Mouse (Mus musculus) olfactory bulb, adult 2 months (tissue): ENCODE results near the gene Rpl12. TPM values are rescaled to one million over a fixed set of nuclear protein-coding genes. Genes with fewer than 3 reads are reported as not detected.
A peak's percentile ranks its signal among the peaks of the same experiment; 100 is the strongest.

Experiments used
- H3K27ac ChIP-seq: fragments of 200-500 bp; 2 replicates; pipeline ENCODE4 v1.5.1; 2012; ENCODE audit warnings: low read depth, low read length; ENCODE audit not compliant: insufficient read depth
- H3K4me1 ChIP-seq: fragments of 200-500 bp; 2 replicates; pipeline ENCODE4 v1.6.1; 2012; ENCODE audit warnings: low read length; ENCODE audit not compliant: control insufficient read depth, insufficient read depth
- H3K4me3 ChIP-seq: fragments of 200-500 bp; 2 replicates; pipeline ENCODE4 v1.5.1; 2012; ENCODE audit warnings: mild to moderate bottlenecking, low read depth, low read length, moderate library complexity; ENCODE audit not compliant: insufficient read depth
- CTCF ChIP-seq: fragments of 200-500 bp; IDR thresholded peaks from 2 replicates; pipeline ENCODE4 v1.5.1; 2012; ENCODE audit warnings: low read depth, mild to moderate bottlenecking, low read length, moderate library complexity; ENCODE audit not compliant: insufficient read depth
- POLR2A ChIP-seq: fragments of 200-500 bp; IDR thresholded peaks from 2 replicates; pipeline ENCODE4 v1.6.1; 2012; ENCODE audit warnings: mild to moderate bottlenecking, low read depth, low read length, moderate library complexity; ENCODE audit not compliant: insufficient read depth
- WGBS: fragments of 180-500 bp; shearing (Covaris S2); methylation state at CpG from one replicate; pipeline ENCODE4 v1.1.7; 2018; 5-methylcytosine and 5-hydroxymethylcytosine counted together
- polyA plus RNA-seq: library from polyadenylated mRNA; stranded (reverse); fragments of >200 nt; gene quantifications from 2 replicates; pipeline ENCODE4 v1.2.4, GENCODE M21; 2012; ENCODE audit warnings: low replicate concordance; ENCODE audit not compliant: missing spikeins, insufficient read depth, insufficient read length

The Rpl12 gene
- polyA plus RNA-seq, 1 experiment: not detected

DNA sequence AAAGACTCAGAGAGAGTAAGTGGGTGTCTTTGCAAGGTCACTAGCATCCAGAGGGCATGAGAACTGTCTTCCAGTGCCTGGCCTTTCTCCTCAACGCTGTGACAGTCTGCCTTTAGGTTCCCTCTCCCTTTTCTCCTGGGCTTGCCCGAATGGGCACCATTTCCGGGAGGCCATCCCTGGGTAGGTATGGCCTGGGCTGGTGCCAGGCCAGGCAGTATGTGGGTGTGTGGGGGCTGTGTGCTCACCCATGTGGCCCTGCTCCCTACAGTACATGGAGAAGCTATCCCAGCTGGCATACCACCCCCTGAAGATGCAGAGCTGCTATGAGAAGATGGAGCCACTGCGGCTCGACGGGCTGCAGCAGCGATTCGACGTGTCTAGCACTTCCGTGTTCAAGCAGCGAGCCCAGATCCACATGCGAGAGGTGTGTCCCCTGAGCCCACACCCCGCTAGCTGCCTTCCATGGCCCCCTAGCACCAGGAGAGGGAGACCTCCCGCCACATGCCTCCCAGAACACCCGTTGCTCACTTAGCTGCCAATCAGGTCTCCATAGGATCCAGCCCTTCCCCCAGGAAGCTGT, 39.5 kb upstream of the Rpl12 start:
- TF ChIP-seq POLR2A: no peak
- TF ChIP-seq CTCF: no peak
- WGBS: 85% methylated on average over 15 of the region's 15 CpGs
- Histone ChIP-seq H3K4me1 (peaks cover 29% of the 10 kb centered on the region), H3K4me3 (no peak overlapping the region), H3K27ac (no peak overlapping the region)

DNA sequence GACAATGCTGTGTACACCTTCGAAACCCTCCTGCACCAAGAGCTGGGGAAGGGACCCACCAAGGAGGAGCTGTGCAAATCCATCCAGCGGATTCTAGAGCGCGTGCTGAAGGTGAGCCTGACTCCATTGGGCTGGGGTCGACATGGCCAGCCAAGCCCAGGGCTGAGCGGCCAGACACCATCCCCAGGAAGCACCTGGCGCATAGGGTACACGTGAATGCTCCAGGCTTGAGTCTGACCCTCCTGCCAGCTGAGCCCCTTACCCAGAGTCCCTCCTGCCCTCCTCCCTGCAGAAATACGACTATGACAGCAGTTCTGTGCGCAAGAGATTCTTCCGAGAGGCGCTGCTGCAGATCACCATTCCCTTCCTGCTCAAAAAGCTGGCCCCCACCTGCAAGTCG, 38.8 kb upstream of the Rpl12 start:
- TF ChIP-seq CTCF (no peak), POLR2A (no peak)
- Histone ChIP-seq H3K4me1 (peaks cover 27% of the 10 kb centered on the region), H3K27ac (no peak overlapping the region), H3K4me3 (no peak overlapping the region)
- 91% methylated on average over 13 of the region's 13 CpGs for WGBS

DNA sequence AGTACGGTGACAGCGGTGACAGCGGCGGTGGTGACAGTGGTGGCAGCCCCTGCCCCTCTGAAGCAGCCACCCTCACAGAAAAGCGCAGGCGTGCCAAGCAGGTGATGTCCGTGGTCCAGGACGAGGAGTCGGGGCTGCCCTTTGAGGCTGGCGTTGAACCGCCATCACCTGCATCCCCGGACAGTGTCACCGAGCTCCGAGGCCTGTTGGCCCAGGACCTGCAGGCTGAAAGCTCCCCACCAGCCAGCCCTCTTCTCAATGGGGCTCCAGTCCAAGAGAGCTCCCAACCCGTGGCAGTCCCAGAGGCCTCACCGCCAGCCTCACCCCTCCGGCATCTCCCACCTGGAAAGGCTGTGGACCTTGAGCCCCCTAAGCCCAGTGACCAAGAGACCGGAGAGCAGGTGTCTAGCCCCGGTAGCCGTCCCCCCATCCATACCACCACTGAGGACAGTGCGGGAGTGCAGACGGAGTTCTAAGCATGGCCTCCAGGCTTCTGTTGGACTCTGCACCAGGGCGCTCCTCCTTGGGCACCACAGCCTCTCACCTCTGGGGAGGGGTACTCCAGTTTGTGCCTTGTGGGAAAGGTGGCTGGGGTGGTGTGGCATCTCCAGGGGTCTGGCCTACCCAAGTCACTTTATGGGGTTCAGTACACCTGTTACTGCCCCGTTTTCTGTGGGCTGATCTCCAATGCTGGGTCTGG, 37.7 kb upstream of the Rpl12 start:
- 91% methylated on average over 24 of the region's 24 CpGs for WGBS
- H3K4me3 ChIP-seq: no peak overlapping the region
- H3K4me1 ChIP-seq: peaks cover 31% of the 10 kb centered on the region
- TF ChIP-seq CTCF: no peak
- no peak for TF ChIP-seq POLR2A
- H3K27ac ChIP-seq: no peak overlapping the region

DNA sequence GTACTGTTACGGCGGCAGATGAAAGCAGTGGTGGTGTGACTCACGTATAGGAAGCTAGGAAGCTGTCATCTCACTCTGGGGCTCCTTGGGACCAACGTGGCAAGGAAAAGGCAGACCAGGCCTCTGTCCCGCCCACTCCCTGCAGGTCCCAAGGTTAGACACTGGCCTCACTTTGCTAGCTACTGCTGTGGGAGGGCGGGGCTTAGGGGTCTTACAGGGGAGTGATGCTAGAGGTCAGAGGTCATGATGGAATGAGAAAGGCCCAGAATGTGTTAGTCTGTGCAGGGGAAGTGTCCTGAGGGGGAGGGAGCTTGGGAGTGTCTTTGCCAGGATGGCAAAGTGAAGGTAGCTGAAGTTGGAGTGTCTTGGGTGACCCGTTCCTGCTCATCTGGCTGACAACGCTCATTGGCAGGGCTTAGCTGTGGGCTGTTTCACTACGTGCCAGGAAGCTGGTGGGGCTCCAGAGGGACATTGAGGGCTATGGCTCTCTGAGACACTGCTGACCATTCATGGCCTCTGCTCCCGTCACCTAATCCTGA, 37.0 kb upstream of the Rpl12 start:
- Histone ChIP-seq H3K4me3 (no peak overlapping the region), H3K4me1 (peaks cover 34% of the 10 kb centered on the region), H3K27ac (no peak overlapping the region)
- TF ChIP-seq POLR2A (no peak), CTCF (no peak)
- WGBS: 61% methylated on average over 10 of the region's 10 CpGs

DNA sequence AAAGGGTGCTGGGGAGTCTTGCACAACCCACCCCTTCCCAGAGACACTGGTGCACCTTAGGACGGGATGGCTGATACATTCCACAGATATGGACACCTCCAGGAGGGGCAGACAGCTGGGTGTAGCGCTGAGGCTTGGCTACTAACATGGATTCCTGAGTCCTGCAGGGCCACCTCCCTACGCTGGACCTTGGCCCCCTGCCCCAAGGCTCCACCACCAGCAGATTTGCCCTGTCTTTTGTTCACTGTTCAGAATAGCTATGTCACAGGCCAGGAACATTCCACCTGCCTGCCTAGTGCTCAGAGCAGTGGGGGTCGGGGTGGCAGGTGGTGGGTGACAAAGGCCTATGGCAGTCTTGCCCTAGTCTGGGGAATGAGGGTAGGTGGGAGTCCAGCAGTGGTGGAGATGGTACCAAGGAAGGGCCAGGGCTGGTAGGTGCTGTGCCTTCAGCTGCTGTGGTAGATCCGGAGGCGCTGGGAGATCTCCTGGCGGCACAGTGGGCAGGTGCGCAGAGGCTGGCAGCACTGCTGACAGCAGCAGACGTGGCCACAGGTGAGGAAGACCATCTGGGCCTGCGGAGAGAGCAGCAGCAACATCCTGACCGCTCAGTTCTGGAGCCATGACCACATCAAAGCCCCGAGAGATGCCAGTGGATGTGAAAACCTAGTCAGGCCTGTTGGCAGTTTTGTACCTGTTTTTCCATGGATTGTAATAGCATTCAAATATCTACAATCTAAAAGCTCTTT, 34.9 kb upstream of the Rpl12 start:
- Histone ChIP-seq H3K4me3 (no peak overlapping the region), H3K27ac (no peak overlapping the region), H3K4me1 (peaks cover 44% of the 10 kb centered on the region)
- TF ChIP-seq CTCF: no peak
- no peak for TF ChIP-seq POLR2A
- 88% methylated on average over 12 of the region's 12 CpGs for WGBS

DNA sequence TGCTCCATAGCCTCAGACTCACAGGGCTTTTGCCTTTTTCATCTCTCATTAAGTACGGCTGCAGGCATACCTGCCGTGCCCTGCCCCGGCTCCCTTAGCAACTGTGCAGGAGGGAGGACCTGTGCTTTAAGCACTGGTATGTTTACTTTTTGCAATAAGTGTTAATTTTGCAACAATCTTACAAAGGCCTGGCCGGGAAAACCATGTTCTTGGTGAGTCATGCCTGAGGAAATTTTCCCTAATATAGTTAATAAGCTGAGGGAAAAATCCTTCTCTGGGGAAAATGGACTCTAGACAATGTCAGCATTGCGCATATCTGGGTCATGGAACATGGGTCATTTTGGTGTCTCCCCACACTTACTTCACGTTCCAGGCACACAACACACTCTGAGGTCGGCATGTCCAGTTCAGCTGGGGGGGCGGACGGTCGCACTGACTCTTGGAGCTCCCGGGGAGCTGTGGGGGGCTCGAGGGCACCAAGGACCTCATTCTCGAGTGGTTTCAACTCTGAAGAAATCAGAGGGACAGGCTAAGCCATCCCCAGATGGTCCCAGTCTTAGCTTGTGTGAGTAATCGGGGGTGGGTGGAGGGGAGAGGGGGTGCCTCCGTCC, 33.6 kb upstream of the Rpl12 start:
- H3K27ac ChIP-seq: peak overlapping the region; percentile 53; the same call in 1 of the 2 replicates

DNA sequence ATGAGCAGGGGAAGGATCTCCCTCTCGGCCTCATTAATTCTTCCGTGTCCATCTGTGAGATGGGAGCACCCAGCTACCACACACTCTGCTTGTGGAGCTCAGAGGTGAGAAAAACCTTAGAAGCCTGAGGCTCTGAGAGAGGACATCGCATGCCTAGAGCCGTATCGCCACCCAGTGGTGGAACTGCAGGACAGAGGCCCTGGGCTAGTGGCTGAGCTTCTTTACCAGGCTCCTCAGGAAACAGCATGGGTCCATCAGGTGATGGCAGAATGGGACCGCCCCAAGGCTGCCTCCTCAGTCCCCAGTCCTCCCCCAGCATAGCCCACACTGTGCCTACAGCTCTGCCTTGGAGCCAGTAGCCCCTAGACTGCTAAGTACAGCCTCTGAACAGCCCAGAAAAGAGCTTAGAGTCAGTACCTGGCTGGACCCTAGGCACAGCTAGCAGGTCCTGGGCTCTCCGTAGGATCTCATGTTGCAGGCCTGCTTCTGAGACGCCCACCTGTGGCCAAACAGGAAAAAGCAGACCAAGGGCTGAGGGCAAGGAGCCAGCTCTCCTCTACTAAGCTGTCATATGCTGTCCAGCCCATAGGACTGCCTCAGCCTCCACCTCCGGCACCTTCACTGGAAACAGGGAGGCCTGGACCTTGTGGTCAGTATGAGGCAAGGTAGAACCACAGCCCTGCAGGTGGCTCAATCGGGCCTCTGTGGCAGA, 33.0 kb upstream of the Rpl12 start:
- WGBS: 33% methylated on average over 10 of the region's 10 CpGs
- TF ChIP-seq CTCF (peak; percentile 74), POLR2A (no peak)
- no peak overlapping the region for H3K4me3 ChIP-seq
- H3K27ac ChIP-seq: no peak overlapping the region
- peaks cover 57% of the 10 kb centered on the region for H3K4me1 ChIP-seq

More for the DNA sequence above, 33.6 kb upstream of the Rpl12 start:
- TF ChIP-seq POLR2A (no peak), CTCF (no peak)
- Histone ChIP-seq H3K4me1 (peaks cover 50% of the 10 kb centered on the region), H3K4me3 (no peak overlapping the region)
- 57% methylated on average over 15 of the region's 15 CpGs for WGBS
